Mouse (Mus musculus) C2C12 (cell line): ENCODE data around the gene 1700057G04Rik. TPM values are rescaled to one million over a fixed set of nuclear protein-coding genes. Genes with fewer than 3 reads are reported as not detected.

Source experiments
- H3K27me3 ChIP-seq: one replicate; pipeline ENCODE4 v1.6.1; 2011; ENCODE audit not compliant: control insufficient read depth, insufficient read depth, insufficient read length
- H3K36me3 ChIP-seq: one replicate; pipeline ENCODE4 v1.6.1; 2011; ENCODE audit not compliant: control insufficient read depth, insufficient read depth
- H3K4me3 ChIP-seq: one replicate; pipeline ENCODE4 v1.5.1; 2011; ENCODE audit warnings: mild to moderate bottlenecking, control low read depth; ENCODE audit not compliant: poor library complexity, insufficient read depth, severe bottlenecking
- H3K79me2 ChIP-seq: one replicate; pipeline ENCODE4 v1.6.1; 2011; ENCODE audit not compliant: control insufficient read depth, insufficient read depth
- H3K79me3 ChIP-seq: one replicate; pipeline ENCODE4 v1.6.1; 2011; ENCODE audit warnings: low read depth, control low read depth
- H3ac ChIP-seq: one replicate; pipeline ENCODE3; 2011; ENCODE audit warnings: low read depth; ENCODE audit not compliant: control insufficient read depth, insufficient read length
- CEBPB ChIP-seq: IDR thresholded peaks from one replicate; pipeline ENCODE4 v1.6.1; 2011; ENCODE audit warnings: low read depth, mild to moderate bottlenecking, control low read depth, moderate library complexity
- CTCF ChIP-seq: IDR thresholded peaks from one replicate; pipeline ENCODE4 v1.5.1; 2011; ENCODE audit not compliant: control insufficient read depth, insufficient read depth, insufficient read length
- FOSL1 ChIP-seq: IDR thresholded peaks from one replicate; pipeline ENCODE4 v1.8.0; 2011; ENCODE audit warnings: mild to moderate bottlenecking, low read length; ENCODE audit not compliant: poor library complexity, insufficient read depth, severe bottlenecking
- MAX ChIP-seq: IDR thresholded peaks from one replicate; pipeline ENCODE4 v1.6.1; 2011; ENCODE audit warnings: mild to moderate bottlenecking, control low read depth
- MYOD1 ChIP-seq: IDR thresholded peaks from one replicate; pipeline ENCODE4 v1.6.1; 2011; ENCODE audit warnings: low read depth; ENCODE audit not compliant: control insufficient read depth, insufficient read length
- MYOG ChIP-seq: IDR thresholded peaks from one replicate; pipeline ENCODE4 v1.6.1; 2011; ENCODE audit not compliant: control insufficient read depth, insufficient read length; ENCODE audit errors: extremely low read depth
- USF1 ChIP-seq: IDR thresholded peaks from one replicate; pipeline ENCODE4 v1.6.1; 2011; ENCODE audit warnings: low read depth, mild to moderate bottlenecking, control low read depth, moderate library complexity
- polyA plus RNA-seq: library from polyadenylated mRNA; unstranded; fragments of >200 nt; fragmentation: generic; extraction: Trizol; gene quantifications from one replicate; pipeline ENCODE4 v1.2.1, GENCODE M21; 2012; ENCODE audit warnings: missing spikeins

The 1700057G04Rik gene
- polyA plus RNA-seq, 1 experiment = 0.08 TPM

- Histone ChIP-seq H3K79me3 (no peaks in the 10 kb centered on the region), H3ac (no peak overlapping the region), H3K36me3 (peaks cover 55% of the 10 kb centered on the region), H3K4me3 (no peak overlapping the region), H3K27me3 (no peaks in the 10 kb centered on the region), H3K79me2 (no peaks in the 10 kb centered on the region)
- TF ChIP-seq CTCF (no peak), MYOG (no peak), CEBPB (no peak), FOSL1 (no peak), MAX (no peak), MYOD1 (no peak), USF1 (no peak)
Observed at GRCm38 (mm10) chr9:92292922-92293321, 16.3 kb upstream of the 1700057G04Rik start.

DNA sequence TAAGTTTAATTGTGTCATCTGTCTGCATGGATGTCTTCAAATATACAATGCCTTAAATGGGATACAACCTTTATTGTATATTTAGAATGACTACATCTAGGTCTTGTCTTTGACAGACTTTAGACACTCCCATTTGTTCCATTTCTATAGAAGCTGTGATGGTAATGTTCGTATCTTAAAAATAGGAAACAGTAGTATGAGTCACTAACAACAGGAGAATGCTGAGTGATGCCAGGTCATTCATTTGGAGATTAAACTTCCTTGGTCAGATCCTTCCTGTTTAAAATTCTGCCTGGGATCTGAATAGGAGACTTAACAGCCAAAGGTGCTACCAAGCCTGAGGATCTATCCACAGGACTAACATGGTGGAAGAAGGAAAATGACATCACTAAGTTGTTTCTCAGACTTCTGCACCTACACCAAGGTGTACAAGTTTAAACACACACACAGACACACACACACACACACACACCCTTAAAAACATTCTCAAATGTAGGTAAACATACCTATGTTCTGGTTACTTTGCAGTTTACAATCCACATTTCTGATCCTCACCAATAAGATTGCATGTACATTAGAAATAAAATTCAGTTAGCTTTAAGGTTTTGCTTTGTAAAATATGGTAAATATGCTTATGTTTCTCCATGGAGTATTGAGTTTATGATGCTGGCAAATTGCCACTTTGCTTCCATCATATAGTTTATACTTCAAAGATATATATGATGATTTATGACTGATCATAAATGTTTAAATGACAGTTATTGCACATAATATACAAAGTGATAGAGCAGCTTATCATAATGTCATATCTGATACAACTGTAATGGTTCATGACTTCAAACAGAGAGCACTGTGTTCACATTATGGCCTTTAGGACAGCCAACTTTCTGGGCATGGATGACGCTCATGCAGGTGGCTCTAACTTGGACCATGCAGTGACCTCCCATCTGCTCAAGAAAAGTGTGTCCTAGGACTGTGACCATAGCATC, 15.3 kb upstream of the 1700057G04Rik start:
- Histone ChIP-seq H3K36me3 (peaks cover 46% of the 10 kb centered on the region), H3ac (no peak overlapping the region), H3K4me3 (no peak overlapping the region), H3K79me3 (no peaks in the 10 kb centered on the region), H3K79me2 (no peaks in the 10 kb centered on the region), H3K27me3 (no peaks in the 10 kb centered on the region)
- TF ChIP-seq CTCF (no peak), USF1 (no peak), FOSL1 (no peak), MYOG (no peak), CEBPB (no peak), MAX (no peak), MYOD1 (no peak)

DNA sequence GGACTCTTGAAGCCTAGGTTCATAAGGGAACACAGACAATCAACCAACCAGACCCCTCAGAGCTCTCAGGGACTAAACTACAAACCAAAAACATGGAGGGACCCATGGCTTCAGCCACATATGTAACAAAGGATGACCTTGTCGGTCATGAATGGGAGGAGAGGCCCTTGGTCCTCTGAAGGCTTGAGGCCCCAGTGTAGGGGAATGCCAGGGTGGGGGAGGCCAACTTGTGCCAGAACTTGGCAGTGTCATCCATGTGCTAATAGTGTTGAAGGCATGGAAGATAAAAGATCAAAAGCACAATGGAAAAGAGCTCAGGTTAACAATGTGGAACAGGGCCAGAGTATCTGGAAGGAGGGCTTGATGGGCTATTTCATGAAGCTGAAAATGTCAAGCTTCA, 10.9 kb upstream of the 1700057G04Rik start:
- no peak for TF ChIP-seq CTCF
- no peak for TF ChIP-seq CEBPB
- H3K79me3 ChIP-seq = no peaks in the 10 kb centered on the region
- no peak overlapping the region for H3ac ChIP-seq
- H3K4me3 ChIP-seq = no peak overlapping the region
- H3K36me3 ChIP-seq = peaks cover 29% of the 10 kb centered on the region
- no peaks in the 10 kb centered on the region for H3K27me3 ChIP-seq
- H3K79me2 ChIP-seq = no peaks in the 10 kb centered on the region

- no peaks in the 10 kb centered on the region for H3K79me3 ChIP-seq
Observed at GRCm38 (mm10) chr9:92301213-92301612, 8.0 kb upstream of the 1700057G04Rik start.

DNA sequence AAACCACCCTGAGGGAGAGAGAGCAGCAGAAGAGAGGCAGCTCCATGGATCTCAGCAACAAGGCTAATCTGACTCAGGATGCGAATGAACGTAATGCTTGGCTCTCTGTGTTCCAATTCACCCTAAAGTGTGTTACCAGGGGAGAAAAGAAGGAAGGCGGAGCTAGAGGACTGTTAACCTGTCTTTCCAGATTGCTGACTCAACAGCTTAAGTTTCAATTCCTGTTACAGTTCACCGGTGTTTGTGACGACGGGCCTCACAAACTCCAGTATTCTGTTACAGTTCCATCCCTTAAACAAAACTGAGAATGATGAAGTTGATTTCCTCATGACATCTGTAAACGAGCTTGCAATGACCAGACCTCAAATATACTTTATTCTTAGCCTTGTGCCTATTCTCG, 4.1 kb upstream of the 1700057G04Rik start:
- no peak for TF ChIP-seq CEBPB
- TF ChIP-seq CTCF = no peak
- TF ChIP-seq USF1 = no peak
- TF ChIP-seq FOSL1 = no peak
- TF ChIP-seq MYOG = no peak
- no peak for TF ChIP-seq MAX
- TF ChIP-seq MYOD1 = no peak
- Histone ChIP-seq H3K4me3 (no peak overlapping the region), H3K27me3 (no peaks in the 10 kb centered on the region), H3K79me2 (no peaks in the 10 kb centered on the region), H3K79me3 (no peaks in the 10 kb centered on the region), H3ac (no peak overlapping the region), H3K36me3 (no peaks in the 10 kb centered on the region)

More at GRCm38 (mm10) chr9:92301213-92301612, 8.0 kb upstream of the 1700057G04Rik start:
- H3K4me3 ChIP-seq = no peak overlapping the region
- H3ac ChIP-seq = no peak overlapping the region
- TF ChIP-seq MAX (no peak), USF1 (no peak), CEBPB (no peak), MYOD1 (no peak), MYOG (no peak), CTCF (no peak), FOSL1 (no peak)
- H3K27me3 ChIP-seq = no peaks in the 10 kb centered on the region
- no peaks in the 10 kb centered on the region for H3K79me2 ChIP-seq
- H3K36me3 ChIP-seq = peaks cover 12% of the 10 kb centered on the region

DNA sequence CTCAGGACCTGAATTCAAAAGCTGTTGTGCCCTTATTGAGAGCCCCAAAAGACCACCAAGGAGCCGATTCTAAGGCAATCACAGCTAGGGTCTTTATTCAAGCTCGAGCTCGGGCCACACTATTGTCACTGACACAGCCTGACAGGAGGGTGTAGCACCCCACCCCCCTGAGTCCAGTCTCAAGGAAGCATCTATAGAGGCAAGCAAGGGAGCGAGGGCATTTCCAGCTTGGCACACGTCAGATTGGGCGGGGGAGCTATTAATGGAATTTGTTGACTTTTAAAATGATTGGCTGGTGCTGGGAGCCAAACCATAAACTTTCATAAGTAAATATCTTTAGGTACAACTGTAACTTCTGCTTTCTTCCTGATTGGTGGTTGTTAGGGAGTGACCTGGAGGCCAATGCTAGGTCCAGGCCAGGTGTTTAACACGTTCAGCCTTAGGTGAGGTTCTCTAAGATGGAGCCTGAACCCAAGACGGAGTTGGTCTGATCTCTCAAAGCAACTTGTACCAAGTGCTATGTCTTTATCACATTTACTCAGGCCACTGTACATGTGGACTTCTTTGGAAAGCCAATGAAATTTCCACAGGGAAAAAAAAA, 3.5 kb upstream of the 1700057G04Rik start:
- no peak overlapping the region for H3ac ChIP-seq
- H3K4me3 ChIP-seq = no peak overlapping the region
- H3K79me2 ChIP-seq = no peaks in the 10 kb centered on the region
- no peaks in the 10 kb centered on the region for H3K36me3 ChIP-seq
- no peaks in the 10 kb centered on the region for H3K79me3 ChIP-seq
- no peaks in the 10 kb centered on the region for H3K27me3 ChIP-seq
- TF ChIP-seq CTCF = no peak
- no peak for TF ChIP-seq MYOG
- no peak for TF ChIP-seq FOSL1
- TF ChIP-seq USF1 = no peak
